Mouse (Mus musculus) stomach, embryonic 16.5 days (tissue): Measurements from ENCODE around the gene Sike1. TPM values are rescaled to one million over a fixed set of nuclear protein-coding genes. Genes with fewer than 3 reads are reported as not detected.

Source experiments
- ATAC-seq: fragments of 200-750 bp; cut with Nextera tagmentation; 2 replicates; pipeline ENCODE4 v1.8.0; 2017; ENCODE audit warnings: moderate number of reproducible peaks, moderate TSS enrichment; ENCODE audit not compliant: insufficient read depth, low FRiP score
- H3K27ac ChIP-seq: fragments of 300-500 bp; sonication (generic); 2 replicates; pipeline ENCODE4 v1.5.1; 2014; ENCODE audit warnings: low read length
- H3K27me3 ChIP-seq: fragments of 300-500 bp; sonication (generic); 2 replicates; pipeline ENCODE4 v1.6.1; 2014; ENCODE audit warnings: low read length, control low read depth, mixed read lengths; ENCODE audit not compliant: control insufficient read depth, insufficient read depth
- H3K36me3 ChIP-seq: fragments of 300-500 bp; sonication (generic); 2 replicates; pipeline ENCODE4 v1.6.1; 2014; ENCODE audit warnings: low read length; ENCODE audit not compliant: control insufficient read depth, insufficient read depth
- H3K4me1 ChIP-seq: fragments of 300-500 bp; sonication (generic); 2 replicates; pipeline ENCODE4 v1.6.1; 2014; ENCODE audit warnings: low read length, control low read depth, mixed read lengths; ENCODE audit not compliant: control insufficient read depth, insufficient read depth
- H3K4me2 ChIP-seq: fragments of 300-500 bp; sonication (generic); 2 replicates; pipeline ENCODE4 v1.6.1; 2014; ENCODE audit warnings: low read depth, low read length, mixed read lengths
- H3K4me3 ChIP-seq: fragments of 300-500 bp; sonication (generic); replicated peaks from 2 replicates; pipeline ENCODE4 v1.5.1; 2014; ENCODE audit warnings: mild to moderate bottlenecking, low read length
- H3K9ac ChIP-seq: fragments of 300-500 bp; sonication (generic); 2 replicates; pipeline ENCODE4 v1.6.1; 2014; ENCODE audit warnings: low read length
- H3K9me3 ChIP-seq: fragments of 300-500 bp; sonication (generic); replicated peaks from 2 replicates; pipeline ENCODE4 v1.6.1; 2016; ENCODE audit warnings: low read length, control low read depth; ENCODE audit not compliant: control insufficient read depth
- WGBS: fragments of 180-500 bp; shearing (Covaris S2); extraction: QIAGEN DNeasy Blood & Tissue Kit; methylation state at CpG from one replicate; pipeline ENCODE4 v1.1.7; 2014; 5-methylcytosine and 5-hydroxymethylcytosine counted together
- polyA plus RNA-seq: library from polyadenylated mRNA; unstranded; fragments of >200 nt; fragmentation: Nextera tagmentation; extraction: Ambion mirVana; gene quantifications from 2 replicates; pipeline ENCODE4 v1.2.1, GENCODE M21; 2015

Gene Sike1
- polyA plus RNA-seq, 1 experiment from 2014 or later = 56.9 TPM

DNA sequence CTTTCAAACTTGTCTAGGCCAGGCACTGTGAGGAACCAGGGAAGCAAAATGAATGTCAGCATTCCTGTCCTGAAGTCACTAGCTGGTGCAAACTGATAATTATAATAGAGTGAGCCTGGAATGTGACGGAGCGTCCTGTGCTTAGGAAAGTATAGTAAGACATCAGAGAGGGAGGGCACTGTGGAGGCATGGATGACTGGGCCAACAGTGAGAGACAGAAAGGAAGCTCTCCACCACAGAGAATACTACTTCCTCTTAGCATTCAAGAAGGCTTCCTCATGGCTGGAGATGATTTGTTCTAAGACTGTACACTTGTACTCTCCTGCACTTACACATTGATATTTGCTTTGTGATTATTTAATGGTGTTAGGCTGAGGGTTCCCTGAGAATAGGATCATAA, 21.8 kb downstream of the Sike1 start:
- Histone ChIP-seq H3K4me1 (peaks cover 2% of the 10 kb centered on the region; the same call in 1 of the 2 replicates), H3K27me3 (no peaks in the 10 kb centered on the region), H3K9me3 (no peaks in the 10 kb centered on the region), H3K27ac (no peak overlapping the region), H3K4me3 (no peak overlapping the region), H3K4me2 (no peak overlapping the region), H3K9ac (no peak overlapping the region), H3K36me3 (no peaks in the 10 kb centered on the region)
- 78% methylated on average over 2 of the region's 2 CpGs for whole genome bisulfite sequencing
- ATAC-seq = no peak

DNA sequence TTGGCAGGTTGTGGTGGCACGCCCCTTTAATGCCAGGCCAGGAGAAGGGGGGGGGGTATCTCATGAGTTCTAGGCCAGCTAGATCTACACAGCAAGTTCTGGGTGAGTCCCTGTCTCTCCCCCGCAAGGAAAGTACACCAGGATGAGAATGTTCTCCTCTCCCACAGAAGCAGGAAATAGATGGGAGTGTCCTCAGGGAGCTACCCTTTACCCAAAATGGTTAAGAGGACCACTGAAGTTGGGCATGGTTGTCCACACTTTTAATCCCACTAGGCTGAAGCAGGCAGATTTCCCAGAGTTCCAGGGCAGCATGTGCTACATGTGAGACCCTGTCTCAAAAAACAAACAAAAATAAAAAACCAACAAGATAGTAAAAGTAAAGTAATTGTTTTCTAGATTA, 24.0 kb downstream of the Sike1 start:
- Histone ChIP-seq H3K36me3 (no peaks in the 10 kb centered on the region), H3K4me2 (peak overlapping the region; percentile 57), H3K27ac (peak overlapping the region; percentile 98), H3K9ac (no peak overlapping the region), H3K4me1 (peaks cover 2% of the 10 kb centered on the region; the same call in 1 of the 2 replicates), H3K9me3 (no peaks in the 10 kb centered on the region), H3K4me3 (no peak overlapping the region), H3K27me3 (no peaks in the 10 kb centered on the region)
- ATAC-seq = no peak
- WGBS = 93% methylated on average over 2 of the region's 2 CpGs

DNA sequence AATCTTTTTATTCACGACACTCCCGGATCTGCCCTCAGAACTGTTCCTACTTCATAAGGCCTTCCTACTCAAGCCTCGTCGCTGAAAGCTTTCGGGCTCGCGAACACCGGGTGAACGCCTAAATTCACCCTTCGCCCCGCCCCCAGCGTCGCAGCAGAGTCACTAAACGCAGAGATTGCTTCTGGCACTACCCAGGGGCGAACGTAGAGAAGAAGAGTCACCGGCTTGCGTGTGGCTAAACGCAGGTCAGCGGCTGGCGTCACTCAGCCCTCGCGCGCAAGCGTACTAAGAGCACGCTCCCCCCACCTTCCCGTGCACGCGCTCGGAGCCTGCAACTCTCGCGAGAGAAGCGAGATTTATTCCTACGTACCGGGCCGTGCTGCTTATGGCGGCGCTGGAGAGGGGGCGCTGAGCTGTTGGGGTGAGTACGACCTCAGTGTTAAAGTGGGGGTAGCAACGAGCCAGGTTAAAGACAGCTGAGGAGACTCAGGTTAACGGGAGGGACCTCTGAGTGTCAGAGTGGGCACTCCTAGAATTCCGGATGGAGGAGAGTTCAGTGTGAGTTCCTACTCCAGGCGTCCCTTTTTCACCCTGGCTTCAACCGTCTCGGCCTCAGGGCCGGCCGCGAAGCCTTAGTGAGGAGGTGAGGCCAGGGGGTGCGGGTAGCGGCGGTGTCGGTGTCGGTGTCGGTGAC, 24.9 kb downstream of the Sike1 start, which contains the start of gene Csde1:
Gene Csde1, plus strand, starts transcription at position 178 of the 694 bp plus-strand sequence.
- Histone ChIP-seq H3K9me3 (no peaks in the 10 kb centered on the region), H3K27me3 (no peaks in the 10 kb centered on the region), H3K4me2 (peak within 1 kb of the TSS; percentile 69), H3K27ac (peak within 1 kb of the TSS; percentile 98), H3K9ac (peak within 1 kb of the TSS; percentile 100), H3K4me3 (peak within 1 kb of the TSS; percentile 94), H3K36me3 (no peaks in the 10 kb centered on the region), H3K4me1 (peaks cover 2% of the 10 kb centered on the region; the same call in 1 of the 2 replicates)
- ATAC-seq = peak; percentile 95
- under 1% methylated on average over 55 of the region's 55 CpGs for WGBS

DNA sequence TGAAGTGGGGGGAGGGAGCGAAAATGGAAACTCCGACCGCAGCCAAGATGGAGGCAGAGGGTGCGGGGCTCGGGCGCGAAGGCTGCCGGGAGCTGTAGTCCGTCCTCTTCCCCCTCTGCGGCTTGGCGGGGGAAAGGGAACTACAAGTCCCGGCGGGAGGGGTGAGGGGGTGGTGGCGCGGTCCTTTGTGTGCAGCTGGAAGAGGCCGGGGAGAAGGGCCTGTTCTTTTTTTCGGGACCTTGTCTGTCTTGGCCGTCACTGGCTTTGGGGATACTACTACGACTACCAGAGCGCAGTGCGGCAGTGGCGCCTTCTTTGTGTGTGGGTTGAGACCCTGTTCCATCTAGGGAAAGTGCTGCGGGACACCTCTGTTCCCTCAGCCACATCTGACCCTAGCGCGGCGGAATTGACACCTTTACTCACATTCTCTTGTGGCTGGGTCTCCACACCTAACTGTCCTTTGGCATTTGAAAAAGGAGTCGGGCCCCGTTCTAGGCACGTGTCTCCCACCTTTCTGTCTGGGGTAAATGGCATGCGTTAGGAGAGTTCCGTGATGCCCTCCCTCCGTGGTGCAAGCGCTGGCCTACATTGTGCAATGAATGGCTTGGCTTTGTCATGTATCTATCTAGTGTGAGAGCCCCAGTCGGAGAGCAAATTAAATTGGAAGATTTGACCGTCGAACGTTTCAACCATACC, 25.6 kb downstream of the Sike1 start:
- Histone ChIP-seq H3K36me3 (no peaks in the 10 kb centered on the region), H3K4me1 (peaks cover 2% of the 10 kb centered on the region; the same call in 1 of the 2 replicates), H3K27me3 (no peaks in the 10 kb centered on the region), H3K27ac (peak overlapping the region; percentile 98), H3K9ac (peak overlapping the region; percentile 100), H3K9me3 (no peaks in the 10 kb centered on the region), H3K4me2 (peak overlapping the region; percentile 69), H3K4me3 (peak overlapping the region; percentile 94)
- WGBS = under 1% methylated on average over 35 of the region's 37 CpGs
- peak; percentile 94 for ATAC-seq

- no peak overlapping the region for H3K27ac ChIP-seq
- H3K9ac ChIP-seq = no peak overlapping the region
- 0 out of 2 replicates have a peak, but pooled peaks cover 2% of the 10 kb centered on the region for H3K4me1 ChIP-seq
- H3K4me2 ChIP-seq = no peak overlapping the region
- peaks cover 15% of the 10 kb centered on the region for H3K36me3 ChIP-seq
- no peaks in the 10 kb centered on the region for H3K27me3 ChIP-seq
- H3K4me3 ChIP-seq = no peak overlapping the region
- 100% methylated on average over 1 of the region's 1 CpGs for WGBS
- no peak for ATAC-seq
- H3K9me3 ChIP-seq = no peaks in the 10 kb centered on the region
Observed at GRCm38 (mm10) chr3:103026174-103026573, 30.7 kb downstream of the Sike1 start.

GRCm38 (mm10) chr3:103040285-103040684, 44.8 kb downstream of the Sike1 start:
- no peaks in the 10 kb centered on the region for H3K4me1 ChIP-seq
- 82% methylated on average over 6 of the region's 6 CpGs for WGBS
- H3K27ac ChIP-seq = no peak overlapping the region
- H3K4me3 ChIP-seq = no peak overlapping the region
- no peak overlapping the region for H3K9ac ChIP-seq
- H3K9me3 ChIP-seq = no peaks in the 10 kb centered on the region
- ATAC-seq = no peak
- peaks cover 11% of the 10 kb centered on the region for H3K36me3 ChIP-seq
- H3K4me2 ChIP-seq = no peak overlapping the region
- no peaks in the 10 kb centered on the region for H3K27me3 ChIP-seq

- Histone ChIP-seq H3K27ac (no peak overlapping the region), H3K27me3 (no peaks in the 10 kb centered on the region), H3K4me2 (no peak overlapping the region), H3K9ac (no peak overlapping the region), H3K4me1 (no peaks in the 10 kb centered on the region), H3K36me3 (peaks cover 14% of the 10 kb centered on the region), H3K4me3 (no peak overlapping the region), H3K9me3 (no peaks in the 10 kb centered on the region)
- no peak for ATAC-seq
- 86% methylated on average over 1 of the region's 1 CpGs for WGBS
Observed at GRCm38 (mm10) chr3:103040861-103041379, 45.4 kb downstream of the Sike1 start.

DNA sequence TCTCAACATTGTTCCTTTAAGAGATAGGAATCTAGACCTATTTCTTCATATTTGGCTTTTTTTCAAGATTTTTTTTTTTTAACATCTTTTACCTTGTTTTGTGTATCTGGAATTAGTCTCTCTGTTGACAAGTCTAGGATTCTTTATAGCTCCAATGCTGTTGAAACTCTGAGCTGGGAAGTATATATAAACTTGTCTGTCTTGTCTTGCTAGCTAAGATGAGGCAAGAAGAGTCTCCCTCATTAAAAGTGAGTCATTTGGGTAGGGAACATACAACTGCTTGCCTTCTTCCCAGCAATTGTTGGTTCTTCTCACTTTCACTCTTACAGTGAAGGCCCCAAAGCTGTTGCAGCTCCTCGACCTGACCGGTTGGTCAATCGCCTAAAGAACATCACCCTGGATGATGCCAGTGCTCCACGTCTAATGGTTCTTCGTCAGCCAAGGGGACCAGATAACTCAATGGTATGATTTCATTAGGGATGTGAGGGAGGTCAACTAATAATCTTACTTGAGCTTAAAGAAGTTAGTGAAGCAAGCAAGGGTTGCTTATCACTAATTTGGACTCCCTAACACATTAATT, 60.6 kb downstream of the Sike1 start:
- H3K27me3 ChIP-seq = no peaks in the 10 kb centered on the region
- no peaks in the 10 kb centered on the region for H3K4me1 ChIP-seq
- no peak overlapping the region for H3K27ac ChIP-seq
- H3K9me3 ChIP-seq = no peaks in the 10 kb centered on the region
- WGBS = 91% methylated on average over 5 of the region's 5 CpGs
- ATAC-seq = no peak
- peaks cover 21% of the 10 kb centered on the region for H3K36me3 ChIP-seq
- H3K4me2 ChIP-seq = no peak overlapping the region
- H3K4me3 ChIP-seq = no peak overlapping the region
- H3K9ac ChIP-seq = no peak overlapping the region

DNA sequence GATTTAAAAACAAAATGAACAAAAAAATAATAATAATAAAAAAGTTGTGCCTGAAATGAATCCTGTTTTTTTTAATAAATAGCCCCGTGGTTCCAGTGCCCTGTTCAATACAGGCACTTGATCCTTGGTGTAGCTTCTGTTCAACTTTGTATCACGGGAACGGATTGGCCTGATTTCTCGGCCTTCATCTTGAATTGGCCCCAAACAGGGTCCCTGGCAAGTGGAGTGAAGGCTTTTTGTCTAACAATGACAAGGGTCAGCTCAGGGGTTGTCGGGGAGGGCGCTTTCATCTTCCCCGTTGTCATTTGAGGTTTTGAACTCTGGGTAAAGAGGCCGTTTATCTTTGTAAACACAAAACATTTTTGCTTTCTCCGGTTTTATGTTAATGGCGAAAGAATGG, 62.2 kb downstream of the Sike1 start:
- H3K36me3 ChIP-seq = peaks cover 23% of the 10 kb centered on the region
- H3K27me3 ChIP-seq = no peaks in the 10 kb centered on the region
- peak overlapping the region; percentile 63 for H3K9ac ChIP-seq
- no peaks in the 10 kb centered on the region for H3K4me1 ChIP-seq
- no peaks in the 10 kb centered on the region for H3K9me3 ChIP-seq
- WGBS = 3% methylated on average over 10 of the region's 10 CpGs
- H3K27ac ChIP-seq = peak overlapping the region; percentile 68
- H3K4me3 ChIP-seq = peak overlapping the region; percentile 89
- peak; percentile 25; the same call in 1 of the 2 replicates for ATAC-seq
- H3K4me2 ChIP-seq = peak overlapping the region; percentile 62
